ENCODE assay signal across 18 mouse cellular contexts in the genomic region with DNA sequence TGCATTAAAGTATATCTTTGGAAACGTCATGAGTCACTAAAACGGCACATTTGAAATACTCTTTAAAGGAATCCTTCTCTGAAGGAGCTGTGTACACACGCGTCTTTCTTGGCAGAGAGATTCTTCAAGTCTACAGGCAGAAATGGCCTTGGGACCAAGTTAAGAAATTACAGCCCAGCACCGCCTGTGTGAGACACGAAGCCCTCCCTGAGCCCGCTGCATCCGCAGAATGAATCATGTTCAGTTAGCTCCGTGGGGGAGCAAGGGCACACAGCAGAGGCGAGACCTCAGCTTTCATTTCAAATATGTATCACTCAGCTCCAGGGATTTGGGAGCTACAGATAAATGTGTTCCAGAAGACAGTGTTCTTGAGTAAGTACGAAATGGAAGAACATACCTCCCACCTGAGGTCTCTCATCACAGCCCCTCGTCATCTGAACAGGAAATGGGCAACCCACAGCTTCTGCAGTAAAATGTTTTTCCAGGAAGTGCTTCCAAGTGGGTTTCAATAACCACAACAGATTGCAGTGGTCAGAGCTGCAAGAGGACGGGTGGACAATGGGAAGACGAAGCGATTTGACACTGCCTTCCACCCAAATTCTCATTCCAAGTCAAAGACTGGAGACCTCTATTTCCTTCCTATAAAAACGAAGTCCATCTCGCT.
DNase-seq lines count a peak whose midpoint lies in the region; ATAC-seq lines count a peak whose summit lies in the region.
"Had no signal": no experiment of that assay in that cellular context is flagged by ENCODE, and none has a peak within 500 bp of the region (broad histone marks: within the 10 kb centered on the region; RNA-seq: fewer than 3 reads in every experiment).

No protein-coding gene starts in this region.

- peak overlapping the region; percentile 10; the same call in 1 of the 2 replicates for H3K4me2 ChIP-seq in kidney, embryonic 16.5 days (replicated peaks; ENCODE audit: low read depth, low read length)
- H3K4me2 ChIP-seq in embryonic facial prominence, embryonic 14.5 days (ENCODE audit: low read depth, low read length), result peak overlapping the region; percentile 20; the same call in 1 of the 2 replicates
- H3K4me2 ChIP-seq: embryonic facial prominence, embryonic 12.5 days; liver, embryonic 12.5 days had no signal

- H3K27ac ChIP-seq in kidney, embryonic 16.5 days (ENCODE audit: low read length), result no peak overlapping the region
- H3K27ac ChIP-seq in embryonic facial prominence, embryonic 14.5 days (replicated peaks; ENCODE audit: low read depth, low read length), result no peak overlapping the region; the same call in 1 of the 2 replicates
- H3K27ac ChIP-seq: embryonic facial prominence, embryonic 12.5 days; hindbrain, embryonic 10.5 days; liver, embryonic 12.5 days had no signal

- H3K9ac ChIP-seq in kidney, embryonic 16.5 days (replicated peaks; ENCODE audit: low read length), result no peak overlapping the region
- H3K9ac ChIP-seq in embryonic facial prominence, embryonic 14.5 days (ENCODE audit: low read depth, low read length), result no peak overlapping the region
- H3K9ac ChIP-seq: embryonic facial prominence, embryonic 12.5 days; liver, embryonic 12.5 days had no signal

- no peaks in the 10 kb centered on the region for H3K4me1 ChIP-seq in kidney, embryonic 16.5 days (ENCODE audit: insufficient read depth, low read length)
- H3K4me1 ChIP-seq in embryonic facial prominence, embryonic 14.5 days (ENCODE audit: control insufficient read depth, insufficient read depth, low read length), result no peaks in the 10 kb centered on the region
- H3K4me1 ChIP-seq: hindbrain, embryonic 10.5 days; liver, embryonic 12.5 days had no signal

- WGBS in kidney, embryonic 16.5 days, result 62% methylated on average over 17 of the region's 17 CpGs
- 62% methylated on average over 17 of the region's 17 CpGs for WGBS in embryonic facial prominence, embryonic 14.5 days

- ATAC-seq in kidney, embryonic 16.5 days (ENCODE audit: low FRiP score, low TSS enrichment), result no peak
- no peak for ATAC-seq in embryonic facial prominence, embryonic 14.5 days (ENCODE audit: low read depth)
- ATAC-seq in erythroid progenitor cell, adult 5-6 weeks (replicated peaks; ENCODE audit: low FRiP score, poor library complexity, severe bottlenecking), result no peak
- ATAC-seq: forebrain, embryonic 16.5 days; liver, embryonic 12.5 days; midbrain, embryonic 16.5 days; Patski had no signal

- H3K4me3 ChIP-seq in kidney, embryonic 16.5 days (ENCODE audit: low read length), result no peak overlapping the region
- no peak overlapping the region for H3K4me3 ChIP-seq in embryonic facial prominence, embryonic 14.5 days (ENCODE audit: low read depth, low read length)
- H3K4me3 ChIP-seq: embryonic facial prominence, embryonic 12.5 days; hindbrain, embryonic 10.5 days; liver, embryonic 12.5 days had no signal

- no peaks in the 10 kb centered on the region for H3K27me3 ChIP-seq in kidney, embryonic 16.5 days (ENCODE audit: insufficient read depth, low read length)
- H3K27me3 ChIP-seq in embryonic facial prominence, embryonic 14.5 days (replicated peaks; ENCODE audit: control insufficient read depth, insufficient read depth, low read length), result no peaks in the 10 kb centered on the region
- H3K27me3 ChIP-seq: embryonic facial prominence, embryonic 12.5 days; liver, embryonic 12.5 days; Patski had no signal

- H3K36me3 ChIP-seq in kidney, embryonic 16.5 days (ENCODE audit: insufficient read depth, low read length), result no peaks in the 10 kb centered on the region
- no peaks in the 10 kb centered on the region for H3K36me3 ChIP-seq in embryonic facial prominence, embryonic 14.5 days (ENCODE audit: control insufficient read depth, insufficient read depth, low read length)
- H3K36me3 ChIP-seq: embryonic facial prominence, embryonic 12.5 days; hindbrain, embryonic 10.5 days; liver, embryonic 12.5 days had no signal

- H3K9me3 ChIP-seq in kidney, embryonic 16.5 days (ENCODE audit: low read length), result peaks cover 5% of the 10 kb centered on the region; the same call in 1 of the 2 replicates
- H3K9me3 ChIP-seq in embryonic facial prominence, embryonic 14.5 days (ENCODE audit: control insufficient read depth, low read length), result peaks cover 7% of the 10 kb centered on the region; the same call in 1 of the 2 replicates
- H3K9me3 ChIP-seq: embryonic facial prominence, embryonic 12.5 days; liver, embryonic 12.5 days had no signal

- DNase-seq in kidney, adult 18-20 months, result no peak
- DNase-seq in ovary, adult 18-20 months (ENCODE audit: low spot score), result peak; percentile 19
- DNase-seq in ovary, postnatal 36 days (ENCODE audit: low spot score), result no peak
- peak; percentile 57 for DNase-seq in embryonic facial prominence, embryonic 14.5 days (ENCODE audit: low spot score)
- DNase-seq in testis, postnatal 10 days (ENCODE audit: low spot score), result peak; percentile 47
- DNase-seq: cerebellum, adult 8-10 months; kidney, postnatal 25 days; layer of hippocampus, postnatal 36 days; lung, postnatal 14 days; thymus, postnatal 25 days had no signal

Comparison
In these comparisons a context has a peak if more than half of its experiments do, and no peak if none do; other contexts are left out.
1. DNase-seq: peak in ovary, adult 18-20 months (single experiment), embryonic facial prominence, embryonic 14.5 days (single experiment) and testis, postnatal 10 days (single experiment); none in kidney, adult 18-20 months (single experiment) and ovary, postnatal 36 days (single experiment).